Comparison of ENCODE assay signal across 8 mouse cellular contexts in the genomic region with DNA sequence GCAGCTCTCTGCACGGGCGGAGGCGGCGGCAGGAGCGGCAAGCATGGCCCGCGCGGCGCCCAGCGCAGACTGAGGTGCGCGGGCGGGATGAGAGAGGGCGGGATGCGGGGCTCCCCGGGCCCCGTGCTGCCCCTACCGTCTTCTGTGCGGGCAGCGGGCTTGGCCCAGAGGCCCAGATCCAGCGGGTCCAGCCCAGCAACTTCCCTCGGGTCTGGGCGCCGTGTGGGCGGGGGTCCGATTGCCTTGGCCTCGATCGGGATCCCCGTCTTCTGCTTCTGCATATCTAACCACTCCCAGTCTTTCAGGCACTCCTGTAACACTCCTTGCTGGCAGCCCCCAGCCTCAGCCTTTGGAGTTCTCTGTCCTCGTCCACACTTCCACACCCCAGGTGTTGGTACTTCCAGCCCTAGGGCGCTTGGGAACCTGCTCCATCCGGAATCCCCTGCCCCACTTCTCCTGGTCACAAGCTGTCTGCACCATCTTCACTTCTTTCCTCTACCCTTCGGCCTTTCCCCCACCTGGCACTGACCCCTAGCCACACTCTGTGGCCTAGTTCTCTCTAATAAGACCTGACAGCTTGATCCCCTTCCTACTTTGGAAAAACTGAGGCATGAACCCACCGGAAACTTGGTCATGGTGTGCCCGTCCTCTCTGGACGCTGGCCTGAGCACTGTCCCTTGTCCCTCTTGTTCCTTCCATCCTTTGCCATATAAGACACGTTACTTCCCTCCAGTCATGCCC. TPM values are rescaled to one million over a fixed set of nuclear protein-coding genes. Genes with fewer than 3 reads are reported as not detected.
DNase-seq lines count a peak whose midpoint lies in the region; ATAC-seq and TF ChIP-seq lines count a peak whose summit lies in the region.

No protein-coding gene starts in this region.

- no peaks in the 10 kb centered on the region for H3K36me3 ChIP-seq in lung, postnatal 0 days (ENCODE audit: insufficient read depth, low read length)
- peaks cover 43% of the 10 kb centered on the region for H3K36me3 ChIP-seq in erythroblast, embryonic 14.5 days (ENCODE audit: control insufficient read depth)
- no peaks in the 10 kb centered on the region for H3K36me3 ChIP-seq in intestine, embryonic 15.5 days
- H3K36me3 ChIP-seq in midbrain, embryonic 16.5 days (ENCODE audit: control insufficient read depth, insufficient read depth, low read length) = no peaks in the 10 kb centered on the region

- peak overlapping the region; percentile 51 for H3K9ac ChIP-seq in lung, postnatal 0 days (replicated peaks; ENCODE audit: low read depth)
- peak overlapping the region; percentile 79 for H3K9ac ChIP-seq in intestine, embryonic 15.5 days
- peak overlapping the region; percentile 90 for H3K9ac ChIP-seq in midbrain, embryonic 16.5 days (ENCODE audit: low read depth, low read length)

- peak overlapping the region; percentile 70 for H3K4me2 ChIP-seq in lung, postnatal 0 days (replicated peaks; ENCODE audit: low read depth, low read length)
- H3K4me2 ChIP-seq in intestine, embryonic 15.5 days (replicated peaks) = peak overlapping the region; percentile 78
- peak overlapping the region; percentile 96 for H3K4me2 ChIP-seq in midbrain, embryonic 16.5 days (ENCODE audit: low read length)

- ATAC-seq in lung, postnatal 0 days = no peak; the same call in 1 of the 2 replicates
- ATAC-seq in intestine, embryonic 15.5 days = peak; percentile 46
- peak; percentile 82 for ATAC-seq in midbrain, embryonic 16.5 days

- H3K4me1 ChIP-seq in lung, postnatal 0 days (ENCODE audit: insufficient read depth, low read depth, low read length) = no peaks in the 10 kb centered on the region; the same call in 1 of the 2 replicates
- H3K4me1 ChIP-seq in erythroblast, embryonic 14.5 days (ENCODE audit: control insufficient read depth) = peaks cover 74% of the 10 kb centered on the region
- peaks cover 17% of the 10 kb centered on the region for H3K4me1 ChIP-seq in intestine, embryonic 15.5 days (replicated peaks)
- peaks cover 24% of the 10 kb centered on the region for H3K4me1 ChIP-seq in midbrain, embryonic 16.5 days (ENCODE audit: control insufficient read depth, insufficient read depth, low read length)

- DNase-seq in embryo, embryonic 10 days (ENCODE audit: low spot score) = peak; percentile 46
- DNase-seq in embryo, embryonic 11 days = no peak
- DNase-seq in lung, postnatal 0 days (ENCODE audit: low spot score) = no peak
- no peak for DNase-seq in lung, postnatal 14 days
- DNase-seq in urinary bladder, postnatal 4 days (ENCODE audit: low spot score in 2 of 2) = no peak

- no peak for TF ChIP-seq EP300 in lung, postnatal 0 days (IDR thresholded peaks at IDR 0.05)

- no peaks in the 10 kb centered on the region for H3K9me3 ChIP-seq in lung, postnatal 0 days (ENCODE audit: low read length)
- H3K9me3 ChIP-seq in erythroblast, embryonic 14.5 days (ENCODE audit: control insufficient read depth, low read length) = no peaks in the 10 kb centered on the region
- H3K9me3 ChIP-seq in intestine, embryonic 15.5 days = no peaks in the 10 kb centered on the region
- no peaks in the 10 kb centered on the region for H3K9me3 ChIP-seq in midbrain, embryonic 16.5 days (replicated peaks; ENCODE audit: control insufficient read depth, low read length, poor library complexity, severe bottlenecking)

- H3K27ac ChIP-seq in lung, postnatal 0 days (ENCODE audit: low read length) = peak overlapping the region; percentile 54
- peak overlapping the region; percentile 77 for H3K27ac ChIP-seq in intestine, embryonic 15.5 days
- peak overlapping the region; percentile 83 for H3K27ac ChIP-seq in midbrain, embryonic 16.5 days (ENCODE audit: low read length)

- H3K4me3 ChIP-seq in lung, postnatal 0 days (ENCODE audit: low read depth, low read length) = peak overlapping the region; percentile 58
- H3K4me3 ChIP-seq in erythroblast, embryonic 14.5 days (replicated peaks) = peak overlapping the region; percentile 86
- H3K4me3 ChIP-seq in intestine, embryonic 15.5 days (replicated peaks) = peak overlapping the region; percentile 89
- H3K4me3 ChIP-seq in midbrain, embryonic 16.5 days (ENCODE audit: low read depth, low read length) = peak overlapping the region; percentile 89

- 3% methylated on average over 24 of the region's 37 CpGs for WGBS in lung, postnatal 0 days
- WGBS in intestine, embryonic 15.5 days = 4% methylated on average over 32 of the region's 37 CpGs
- WGBS in midbrain, embryonic 16.5 days = 1% methylated on average over 35 of the region's 37 CpGs

- H3K27me3 ChIP-seq in lung, postnatal 0 days (replicated peaks; ENCODE audit: insufficient read depth, low read length) = no peaks in the 10 kb centered on the region
- H3K27me3 ChIP-seq in erythroblast, embryonic 14.5 days (ENCODE audit: control insufficient read depth) = no peaks in the 10 kb centered on the region
- H3K27me3 ChIP-seq in intestine, embryonic 15.5 days (replicated peaks) = no peaks in the 10 kb centered on the region
- H3K27me3 ChIP-seq in midbrain, embryonic 16.5 days (ENCODE audit: control insufficient read depth, insufficient read depth, low read depth, low read length) = no peaks in the 10 kb centered on the region

- TF ChIP-seq CTCF in lung, postnatal 0 days (IDR thresholded peaks at IDR 0.05) = no peak

RNA-seq across cellular contexts. Expression of gene St3gal2, which starts 0.5 kb away (rescaled TPM):
- 15.5 and 16.7 TPM in 2 replicates for polyA plus RNA-seq in lung, postnatal 0 days (2015; fragmentation: Nextera tagmentation; extraction: Ambion mirVana)
- polyA plus RNA-seq in erythroblast, embryonic 14.5 days (2012) = 8.8 and 11.7 TPM in 2 replicates
- 13.0 and 15.3 TPM in 2 replicates for polyA plus RNA-seq in intestine, embryonic 15.5 days (2015; fragmentation: Nextera tagmentation; extraction: Ambion mirVana)
- polyA plus RNA-seq in midbrain, embryonic 16.5 days (2015; fragmentation: Nextera tagmentation; extraction: Ambion mirVana) = 25.9 and 26.8 TPM in 2 replicates

RNA-seq across cellular contexts. Expression of gene Fuk, which starts 17.9 kb away (rescaled TPM):
- polyA plus RNA-seq in lung, postnatal 0 days (2015; fragmentation: Nextera tagmentation; extraction: Ambion mirVana) = 6.2 and 6.7 TPM in 2 replicates
- polyA plus RNA-seq in erythroblast, embryonic 14.5 days (2012) = 0.31 and 0.47 TPM in 2 replicates
- 10.2 and 13.2 TPM in 2 replicates for polyA plus RNA-seq in intestine, embryonic 15.5 days (2015; fragmentation: Nextera tagmentation; extraction: Ambion mirVana)
- 6.3 and 7.3 TPM in 2 replicates for polyA plus RNA-seq in midbrain, embryonic 16.5 days (2015; fragmentation: Nextera tagmentation; extraction: Ambion mirVana)
